Mouse (Mus musculus): ENCODE data around the gene Sipa1l1. TPM values are rescaled to one million over a fixed set of nuclear protein-coding genes. Genes with fewer than 3 reads are reported as not detected.

Sipa1l1 gene
- polyA plus RNA-seq, 1 experiment from 2014 or later = 37.3 TPM

DNA sequence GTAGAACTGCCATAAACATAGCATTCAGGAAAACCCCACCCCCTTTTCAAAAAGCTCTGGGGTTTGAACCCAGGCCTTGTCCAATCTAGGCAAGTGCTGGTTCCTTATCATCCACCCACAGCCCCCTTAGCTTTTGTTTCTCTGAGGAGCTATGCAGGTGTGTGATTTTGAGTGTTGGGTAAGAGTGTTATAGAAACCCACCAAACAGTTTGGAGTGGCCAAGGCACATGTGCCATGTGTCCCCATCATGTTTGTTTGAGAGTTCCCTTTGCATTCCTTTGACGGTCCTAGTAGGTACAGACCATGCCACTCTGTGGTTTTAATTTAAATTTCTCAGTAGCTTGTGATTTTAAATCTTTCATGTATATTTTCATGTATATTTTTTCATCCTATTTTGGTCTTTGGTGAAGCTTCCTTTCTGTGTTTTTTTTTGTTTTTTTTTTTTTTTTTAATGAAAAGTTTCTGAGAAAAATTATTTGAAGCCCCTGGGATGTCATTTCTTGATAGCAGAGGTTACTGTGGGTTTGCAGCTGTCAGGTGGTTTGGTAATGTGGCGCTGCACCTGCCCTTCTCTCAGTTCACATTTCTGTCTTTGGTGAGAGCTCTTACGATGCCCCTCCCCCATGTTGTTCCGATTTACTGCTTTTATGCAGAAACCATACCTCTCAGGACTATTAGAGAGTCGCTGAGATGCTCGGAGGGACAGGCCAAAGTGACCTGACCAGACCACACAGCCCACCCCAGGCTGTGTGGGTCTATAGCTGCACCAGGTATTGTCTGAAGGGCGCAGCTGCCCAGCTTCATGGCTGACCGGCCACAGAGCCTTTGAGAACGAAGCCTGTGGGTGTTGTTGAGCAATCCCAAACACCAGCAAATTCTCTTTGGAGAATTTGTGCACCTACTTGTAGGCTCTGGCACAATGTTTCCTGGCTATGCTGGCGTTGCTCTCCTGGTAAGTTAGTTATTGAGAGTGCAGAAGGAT, 126.1 kb downstream of the Sipa1l1 start:
- Histone ChIP-seq H3K9me3 (ENCODE audit: low read length) (no peaks in the 10 kb centered on the region), H3K36me3 (ENCODE audit: insufficient read depth, low read length) (no peaks in the 10 kb centered on the region), H3K4me3 (ENCODE audit: low read length) (no peak overlapping the region), H3K9ac (replicated peaks; ENCODE audit: low read length) (no peak overlapping the region), H3K27ac (ENCODE audit: low read length) (peak overlapping the region; percentile 31; the same call in 1 of the 2 replicates), H3K27me3 (ENCODE audit: insufficient read depth, low read length) (no peaks in the 10 kb centered on the region), H3K4me2 (replicated peaks; ENCODE audit: low read depth, low read length) (no peak overlapping the region), H3K4me1 (ENCODE audit: insufficient read depth, low read length) (0 out of 2 replicates have a peak, but pooled peaks cover 7% of the 10 kb centered on the region)
- 42% methylated on average over 10 of the region's 10 CpGs for WGBS
- no peak for ATAC-seq (ENCODE audit: low FRiP score, low TSS enrichment)

DNA sequence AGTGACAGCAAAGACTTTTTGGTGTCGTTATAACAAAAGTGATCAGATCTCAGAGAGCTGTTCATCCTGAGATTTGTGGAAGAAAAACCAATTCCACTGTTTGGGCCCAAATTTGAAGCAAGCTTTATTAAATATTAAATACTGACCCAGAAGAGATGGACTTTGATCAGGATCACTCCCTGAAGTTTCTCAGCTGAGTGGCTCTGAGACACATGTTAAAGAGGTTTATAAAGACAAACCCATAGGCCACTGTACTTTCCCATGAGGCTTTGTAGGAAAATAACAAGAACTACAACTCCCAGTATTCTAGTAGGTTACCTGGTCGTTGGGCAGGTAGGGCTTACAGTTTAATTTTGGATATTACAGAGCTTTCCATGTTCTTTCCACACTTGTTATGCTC, 127.2 kb downstream of the Sipa1l1 start:
- no peaks in the 10 kb centered on the region for H3K9me3 ChIP-seq (ENCODE audit: low read length)
- no peak overlapping the region for H3K9ac ChIP-seq (replicated peaks; ENCODE audit: low read length)
- H3K27me3 ChIP-seq (ENCODE audit: insufficient read depth, low read length) = no peaks in the 10 kb centered on the region
- no peak for ATAC-seq (ENCODE audit: low FRiP score, low TSS enrichment)
- 0 out of 2 replicates have a peak, but pooled peaks cover 7% of the 10 kb centered on the region for H3K4me1 ChIP-seq (ENCODE audit: insufficient read depth, low read length)
- no peaks in the 10 kb centered on the region for H3K36me3 ChIP-seq (ENCODE audit: insufficient read depth, low read length)
- no peak overlapping the region for H3K4me2 ChIP-seq (replicated peaks; ENCODE audit: low read depth, low read length)
- 88% methylated on average over 2 of the region's 2 CpGs for WGBS
- no peak overlapping the region for H3K4me3 ChIP-seq (ENCODE audit: low read length)
- H3K27ac ChIP-seq (ENCODE audit: low read length) = no peak overlapping the region

DNA sequence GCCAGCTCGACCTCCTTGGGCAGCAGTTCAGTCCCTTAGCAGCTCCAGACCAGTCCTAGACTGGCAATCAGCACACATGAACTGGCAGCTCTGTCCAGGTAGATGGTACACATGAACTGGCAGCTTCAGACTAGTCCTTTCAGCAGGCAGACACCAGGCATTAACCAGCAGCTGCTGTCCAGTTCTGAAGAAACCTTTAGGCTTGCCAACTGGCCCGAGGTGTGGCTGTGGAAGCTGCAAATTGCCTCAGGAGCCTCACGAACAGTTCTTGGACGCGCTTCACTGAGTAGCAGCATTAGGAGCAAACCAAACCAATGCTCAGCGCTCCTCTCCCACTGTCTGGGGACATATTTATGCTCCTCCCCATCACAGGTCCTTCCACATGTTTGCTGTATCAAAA, 128.1 kb downstream of the Sipa1l1 start:
- Histone ChIP-seq H3K4me1 (ENCODE audit: insufficient read depth, low read length) (0 out of 2 replicates have a peak, but pooled peaks cover 7% of the 10 kb centered on the region), H3K27ac (ENCODE audit: low read length) (no peak overlapping the region), H3K4me2 (replicated peaks; ENCODE audit: low read depth, low read length) (no peak overlapping the region), H3K36me3 (ENCODE audit: insufficient read depth, low read length) (no peaks in the 10 kb centered on the region), H3K27me3 (ENCODE audit: insufficient read depth, low read length) (no peaks in the 10 kb centered on the region), H3K9me3 (ENCODE audit: low read length) (no peaks in the 10 kb centered on the region), H3K9ac (replicated peaks; ENCODE audit: low read length) (no peak overlapping the region), H3K4me3 (ENCODE audit: low read length) (no peak overlapping the region)
- WGBS = 62% methylated on average over 6 of the region's 6 CpGs
- ATAC-seq (ENCODE audit: low FRiP score, low TSS enrichment) = no peak

DNA sequence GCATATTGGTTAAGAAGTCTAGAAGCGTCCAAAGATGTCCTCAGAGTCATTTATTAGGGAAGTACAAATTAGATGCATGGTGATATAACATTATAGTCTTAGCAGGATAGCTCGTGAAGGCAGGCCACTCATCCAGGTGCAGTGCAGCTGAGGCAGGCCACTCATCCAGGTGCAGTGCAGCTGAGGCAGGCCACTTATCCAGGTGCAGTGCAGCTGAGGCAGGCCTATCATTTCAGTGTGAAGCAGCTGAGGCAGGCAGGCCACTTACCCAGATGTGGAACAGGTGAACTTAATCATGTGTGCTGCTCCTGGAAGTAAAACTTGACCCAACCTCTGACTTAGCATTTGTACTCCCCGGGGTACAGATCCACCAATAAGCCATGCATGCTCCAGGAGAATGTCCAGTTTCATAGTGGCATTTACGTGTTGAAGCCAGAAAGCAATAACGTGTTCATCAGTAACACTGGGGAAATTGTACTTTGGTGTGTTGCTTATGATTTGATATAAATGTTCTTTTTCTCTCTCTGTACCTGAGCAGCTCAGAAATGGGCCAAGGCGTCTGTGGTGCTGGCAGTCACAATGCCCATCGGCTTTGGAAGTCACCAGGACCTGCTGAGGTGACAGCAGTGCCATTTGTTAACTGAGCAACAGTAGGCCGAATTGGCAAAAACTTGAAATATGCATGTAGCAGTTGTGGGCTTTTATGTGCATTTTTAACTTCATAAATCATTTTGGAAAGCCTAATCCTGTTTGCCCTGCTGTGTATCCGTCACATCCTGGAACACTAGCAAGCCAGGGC, 129.7 kb downstream of the Sipa1l1 start:
- 0 out of 2 replicates have a peak, but pooled peaks cover 7% of the 10 kb centered on the region for H3K4me1 ChIP-seq (ENCODE audit: insufficient read depth, low read length)
- H3K9me3 ChIP-seq (ENCODE audit: low read length) = no peaks in the 10 kb centered on the region
- ATAC-seq (ENCODE audit: low FRiP score, low TSS enrichment) = no peak
- H3K27me3 ChIP-seq (ENCODE audit: insufficient read depth, low read length) = no peaks in the 10 kb centered on the region
- no peak overlapping the region for H3K9ac ChIP-seq (replicated peaks; ENCODE audit: low read length)
- H3K27ac ChIP-seq (ENCODE audit: low read length) = no peak overlapping the region
- H3K4me3 ChIP-seq (ENCODE audit: low read length) = no peak overlapping the region
- no peak overlapping the region for H3K4me2 ChIP-seq (replicated peaks; ENCODE audit: low read depth, low read length)
- no peaks in the 10 kb centered on the region for H3K36me3 ChIP-seq (ENCODE audit: insufficient read depth, low read length)
- 78% methylated on average over 9 of the region's 9 CpGs for WGBS

DNA sequence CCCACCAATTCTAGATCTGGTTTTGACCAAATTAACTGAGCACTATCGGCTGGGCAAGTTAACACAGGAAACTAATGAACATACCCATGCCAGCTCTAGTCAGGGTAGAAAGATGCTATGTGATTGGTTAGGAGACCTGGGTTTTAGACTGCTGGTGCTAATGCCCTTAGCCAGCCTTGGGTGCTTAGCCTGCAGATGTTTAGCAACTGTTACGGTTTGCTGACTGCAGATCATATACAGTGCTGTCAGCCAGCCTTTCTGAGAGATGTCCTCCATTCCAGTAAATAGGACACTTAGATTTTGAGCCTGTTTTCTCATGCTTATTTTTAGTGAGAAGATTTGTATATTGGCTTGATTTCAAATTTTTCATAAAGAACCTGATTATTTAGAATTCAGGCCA, 135.0 kb downstream of the Sipa1l1 start:
- Histone ChIP-seq H3K4me2 (replicated peaks; ENCODE audit: low read depth, low read length) (no peak overlapping the region), H3K27me3 (ENCODE audit: insufficient read depth, low read length) (no peaks in the 10 kb centered on the region), H3K9ac (replicated peaks; ENCODE audit: low read length) (no peak overlapping the region), H3K27ac (ENCODE audit: low read length) (no peak overlapping the region), H3K36me3 (ENCODE audit: insufficient read depth, low read length) (no peaks in the 10 kb centered on the region), H3K9me3 (ENCODE audit: low read length) (no peaks in the 10 kb centered on the region), H3K4me1 (ENCODE audit: insufficient read depth, low read length) (0 out of 2 replicates have a peak, but pooled peaks cover 3% of the 10 kb centered on the region), H3K4me3 (ENCODE audit: low read length) (no peak overlapping the region)
- no peak for ATAC-seq (ENCODE audit: low FRiP score, low TSS enrichment)
- 79% methylated on average over 2 of the region's 2 CpGs for WGBS

DNA sequence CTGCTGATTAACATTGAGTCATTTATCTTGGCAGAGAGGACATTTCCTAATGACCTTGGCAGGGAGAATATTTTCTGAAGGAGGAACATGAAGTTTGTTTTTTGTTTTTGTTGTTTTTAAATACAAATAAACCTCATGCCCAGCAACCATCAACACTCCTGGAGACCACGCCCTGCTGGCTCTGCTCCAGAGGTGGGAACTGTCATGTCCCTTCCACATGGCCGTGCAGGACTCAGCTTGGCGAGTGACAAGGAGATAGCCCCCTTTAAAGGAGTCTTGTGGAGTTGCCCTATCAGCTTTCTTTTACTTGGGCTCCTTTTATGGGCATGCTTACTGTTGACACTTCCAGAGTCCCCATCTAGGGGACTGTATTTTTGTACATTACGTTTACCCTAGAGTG, 136.9 kb downstream of the Sipa1l1 start:
- H3K27me3 ChIP-seq (ENCODE audit: insufficient read depth, low read length) = no peaks in the 10 kb centered on the region
- no peak overlapping the region for H3K4me2 ChIP-seq (replicated peaks; ENCODE audit: low read depth, low read length)
- H3K4me1 ChIP-seq (ENCODE audit: insufficient read depth, low read length) = 0 out of 2 replicates have a peak, but pooled peaks cover 3% of the 10 kb centered on the region
- no peaks in the 10 kb centered on the region for H3K9me3 ChIP-seq (ENCODE audit: low read length)
- no peak overlapping the region for H3K9ac ChIP-seq (replicated peaks; ENCODE audit: low read length)
- WGBS = 54% methylated on average over 4 of the region's 4 CpGs
- no peaks in the 10 kb centered on the region for H3K36me3 ChIP-seq (ENCODE audit: insufficient read depth, low read length)
- no peak overlapping the region for H3K4me3 ChIP-seq (ENCODE audit: low read length)
- no peak for ATAC-seq (ENCODE audit: low FRiP score, low TSS enrichment)
- H3K27ac ChIP-seq (ENCODE audit: low read length) = no peak overlapping the region

DNA sequence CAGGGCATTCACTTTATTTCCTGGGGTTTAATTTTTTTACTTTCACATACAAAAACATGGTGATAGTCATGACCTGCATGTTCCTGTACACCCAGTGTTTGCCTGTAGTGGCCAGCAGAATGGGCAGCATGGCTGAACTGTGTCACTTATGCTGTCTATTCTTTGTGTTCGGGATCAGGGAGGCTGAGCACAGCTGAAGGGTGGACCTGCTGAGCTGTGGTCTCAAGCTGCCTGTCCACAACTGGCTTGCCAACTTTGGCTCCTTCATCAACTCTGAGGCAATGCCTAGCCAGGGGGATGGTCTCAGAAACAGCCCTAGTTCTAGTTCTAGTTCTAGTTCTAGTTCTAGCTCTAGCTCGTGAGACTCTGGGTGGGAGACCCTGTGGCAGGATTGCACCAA, 142.5 kb downstream of the Sipa1l1 start:
- 85% methylated on average over 2 of the region's 2 CpGs for WGBS
- H3K27me3 ChIP-seq (ENCODE audit: insufficient read depth, low read length) = no peaks in the 10 kb centered on the region
- no peak overlapping the region for H3K27ac ChIP-seq (ENCODE audit: low read length)
- no peak overlapping the region for H3K4me2 ChIP-seq (replicated peaks; ENCODE audit: low read depth, low read length)
- H3K9me3 ChIP-seq (ENCODE audit: low read length) = no peaks in the 10 kb centered on the region
- ATAC-seq (ENCODE audit: low FRiP score, low TSS enrichment) = no peak
- H3K4me3 ChIP-seq (ENCODE audit: low read length) = no peak overlapping the region
- H3K9ac ChIP-seq (replicated peaks; ENCODE audit: low read length) = no peak overlapping the region
- H3K4me1 ChIP-seq (ENCODE audit: insufficient read depth, low read length) = no peaks in the 10 kb centered on the region
- peaks cover 2% of the 10 kb centered on the region; the same call in 1 of the 2 replicates for H3K36me3 ChIP-seq (ENCODE audit: insufficient read depth, low read length)

DNA sequence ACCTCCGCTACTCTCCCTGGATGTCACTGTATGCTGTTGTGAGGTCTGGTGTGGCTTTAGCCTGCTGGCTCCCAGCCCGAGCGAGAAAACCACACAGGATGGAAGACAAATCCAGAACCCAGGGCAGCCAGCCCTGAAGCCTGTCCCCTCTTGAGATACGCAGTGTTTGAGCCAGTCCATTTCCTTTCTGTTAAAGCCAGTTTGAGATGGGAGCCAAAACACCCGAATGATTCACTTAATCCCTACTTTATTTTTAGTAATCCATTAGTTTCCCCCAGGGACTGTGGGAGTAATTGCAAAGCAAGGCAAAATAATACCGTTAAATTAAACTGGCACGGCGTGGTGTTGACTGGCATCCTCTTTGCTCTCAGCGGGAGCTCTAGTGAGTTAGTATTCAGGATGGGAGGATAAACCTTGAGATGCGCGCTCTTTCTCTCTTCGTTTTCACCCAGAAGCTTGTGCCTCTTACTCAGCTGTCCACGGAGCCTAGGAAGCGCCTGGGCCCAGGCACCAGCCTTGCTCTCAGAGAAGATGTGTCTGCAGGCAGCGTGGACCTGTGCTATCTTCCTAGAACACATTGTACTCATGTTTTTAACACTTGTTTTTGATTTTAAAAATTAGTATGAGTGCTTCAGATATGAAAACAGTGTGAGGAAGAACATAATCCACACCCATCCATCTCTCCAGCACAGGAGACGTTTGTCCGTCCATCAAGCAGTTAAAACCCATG, 143.1 kb downstream of the Sipa1l1 start:
- H3K36me3 ChIP-seq (ENCODE audit: insufficient read depth, low read length) = peaks cover 2% of the 10 kb centered on the region; the same call in 1 of the 2 replicates
- no peaks in the 10 kb centered on the region for H3K9me3 ChIP-seq (ENCODE audit: low read length)
- ATAC-seq (ENCODE audit: low FRiP score, low TSS enrichment) = no peak
- H3K4me2 ChIP-seq (replicated peaks; ENCODE audit: low read depth, low read length) = no peak overlapping the region
- no peaks in the 10 kb centered on the region for H3K27me3 ChIP-seq (ENCODE audit: insufficient read depth, low read length)
- WGBS = 79% methylated on average over 17 of the region's 17 CpGs
- no peaks in the 10 kb centered on the region for H3K4me1 ChIP-seq (ENCODE audit: insufficient read depth, low read length)
- no peak overlapping the region for H3K4me3 ChIP-seq (ENCODE audit: low read length)
- no peak overlapping the region for H3K9ac ChIP-seq (replicated peaks; ENCODE audit: low read length)
- H3K27ac ChIP-seq (ENCODE audit: low read length) = no peak overlapping the region

DNA sequence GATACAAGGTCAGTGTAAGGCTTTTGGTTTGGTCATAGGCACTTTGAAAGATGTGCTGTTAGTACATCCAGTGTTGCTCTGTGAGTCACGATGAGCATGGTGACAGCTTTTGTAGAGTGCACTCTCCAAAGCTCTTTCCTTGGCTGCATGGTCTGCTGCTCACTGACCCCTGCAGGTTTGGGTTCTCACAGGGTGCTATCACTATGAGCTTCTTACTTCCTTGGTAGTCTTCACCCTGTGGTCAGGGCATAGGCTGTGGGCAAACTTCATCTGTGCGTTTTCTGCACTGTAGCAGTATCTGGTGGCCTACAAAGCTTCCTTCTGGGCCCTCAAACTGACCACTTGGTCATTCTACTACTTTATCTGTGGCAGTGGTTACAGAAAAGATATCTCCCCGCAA, 144.0 kb downstream of the Sipa1l1 start:
- WGBS = 87% methylated on average over 3 of the region's 3 CpGs
- Histone ChIP-seq H3K9me3 (ENCODE audit: low read length) (no peaks in the 10 kb centered on the region), H3K27me3 (ENCODE audit: insufficient read depth, low read length) (no peaks in the 10 kb centered on the region), H3K27ac (ENCODE audit: low read length) (no peak overlapping the region), H3K4me1 (ENCODE audit: insufficient read depth, low read length) (no peaks in the 10 kb centered on the region), H3K9ac (replicated peaks; ENCODE audit: low read length) (no peak overlapping the region), H3K4me3 (ENCODE audit: low read length) (no peak overlapping the region), H3K4me2 (replicated peaks; ENCODE audit: low read depth, low read length) (no peak overlapping the region), H3K36me3 (ENCODE audit: insufficient read depth, low read length) (peaks cover 2% of the 10 kb centered on the region; the same call in 1 of the 2 replicates)
- no peak for ATAC-seq (ENCODE audit: low FRiP score, low TSS enrichment)
